Mouse (Mus musculus) left cerebral cortex, postnatal 36 days (tissue): ENCODE data around the gene Gm10282. TPM values are rescaled to one million over a fixed set of nuclear protein-coding genes. Genes with fewer than 3 reads are reported as not detected.
A peak's percentile ranks its signal among the peaks of the same experiment; 100 is the strongest.

ENCODE experiments used
- DNase-seq, 2 experiments: peaks; one replicate each; pipeline ENCODE4 v3.0.0; 2021 to 2022; ENCODE audit warnings: low spot score in 2 of 2, mixed read lengths in 1 of 2
- intact Hi-C: fragments of 180-260 bp; cut with DNase I; formaldehyde crosslinking; loops from one replicate; pipeline ENCODE4 v1.15.1; 2025
- total RNA-seq, 2 experiments: library from RNA; stranded (reverse); gene quantifications; 2 replicates each; pipeline ENCODE4 v1.2.3; 2021

The Gm10282 gene
- total RNA-seq, 2 experiments from 2014 or later = 5.2 to 6.4 TPM

DNA sequence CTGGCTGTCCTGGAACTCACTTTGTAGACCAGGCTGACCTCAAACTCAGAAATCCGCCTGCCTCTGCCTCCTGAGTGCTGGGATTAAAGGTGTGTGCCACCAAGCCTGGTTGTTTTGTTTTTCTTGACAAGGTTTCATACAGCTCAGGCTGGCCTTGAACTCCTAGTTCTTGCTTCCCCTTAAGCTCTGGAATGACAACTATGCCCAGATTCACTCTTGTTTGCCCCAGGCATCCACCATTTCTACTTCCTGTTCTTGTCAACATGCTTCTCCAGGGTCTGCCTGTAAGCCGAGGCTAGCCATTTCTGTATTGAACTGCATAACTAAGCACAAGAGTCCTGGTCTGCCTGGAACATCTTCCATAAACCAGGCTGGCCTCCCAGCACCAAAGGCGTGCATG lies 24.1 kb upstream of the Gm10282 start:
- intact Hi-C loops = no loop called here
- no peak for DNase-seq

DNA sequence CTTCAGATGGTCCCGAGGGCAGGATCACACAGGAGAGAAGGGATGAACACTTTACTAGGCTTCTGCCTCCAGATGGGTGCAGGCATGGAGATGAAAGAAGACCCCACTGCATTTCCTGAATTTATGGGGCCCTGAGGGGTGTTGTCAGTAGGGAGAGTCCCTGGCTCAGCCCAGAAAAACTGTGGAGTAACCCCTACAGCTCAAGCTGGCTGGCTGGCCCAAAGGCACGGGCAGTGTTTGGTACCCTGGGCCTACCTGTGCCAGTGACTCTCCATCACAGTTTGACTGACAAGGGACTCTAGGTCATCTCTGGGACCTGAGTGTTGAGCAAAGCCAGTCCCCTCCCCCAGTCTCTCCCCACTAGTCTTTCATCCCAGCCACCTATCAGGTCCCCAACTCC lies 19.6 kb upstream of the Gm10282 start:
- no peak for DNase-seq
- intact Hi-C loops = no loop called here

GRCm38 (mm10) chr8:72324036-72324706 lies 19.1 kb upstream of the Gm10282 start:
- intact Hi-C loops = no loop called here
- DNase-seq = no peak

DNA sequence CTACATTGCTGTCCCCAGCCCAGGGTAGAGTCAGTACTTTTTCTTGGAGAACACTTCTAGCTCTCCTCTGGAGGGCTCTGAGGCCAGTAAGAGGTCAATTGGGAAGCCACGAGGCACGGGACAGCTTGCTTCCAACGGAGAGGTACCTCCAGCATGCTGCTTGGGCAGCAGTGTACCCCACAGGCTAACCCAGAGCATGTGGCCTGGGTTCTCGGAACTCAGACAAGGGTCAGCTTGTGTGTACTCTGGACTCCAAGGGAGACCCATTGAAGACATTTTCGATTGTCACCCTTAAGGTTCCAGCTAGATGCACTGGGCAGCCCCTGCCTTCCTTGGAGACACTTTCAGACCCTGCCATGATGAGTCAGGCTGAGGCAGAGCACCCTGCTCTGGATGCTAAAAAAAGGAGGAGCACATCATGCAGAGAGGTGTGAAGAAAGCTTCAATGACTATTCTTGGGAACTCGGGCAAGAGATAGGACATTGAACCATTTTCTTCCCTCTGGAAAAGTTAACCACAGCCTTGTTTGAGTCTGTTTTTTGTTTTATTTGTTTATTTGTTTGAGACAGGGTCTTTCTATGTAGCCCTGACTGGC lies 18.2 kb upstream of the Gm10282 start:
- intact Hi-C loops = no loop called here
- DNase-seq = peak in 1 of 2 experiments; percentile 22

GRCm38 (mm10) chr8:72322471-72322889 lies 17.4 kb upstream of the Gm10282 start:
- no peak for DNase-seq
- intact Hi-C loops = no loop called here

GRCm38 (mm10) chr8:72321635-72322441 lies 16.8 kb upstream of the Gm10282 start:
- no peak for DNase-seq
- intact Hi-C loops = no loop called here

DNA sequence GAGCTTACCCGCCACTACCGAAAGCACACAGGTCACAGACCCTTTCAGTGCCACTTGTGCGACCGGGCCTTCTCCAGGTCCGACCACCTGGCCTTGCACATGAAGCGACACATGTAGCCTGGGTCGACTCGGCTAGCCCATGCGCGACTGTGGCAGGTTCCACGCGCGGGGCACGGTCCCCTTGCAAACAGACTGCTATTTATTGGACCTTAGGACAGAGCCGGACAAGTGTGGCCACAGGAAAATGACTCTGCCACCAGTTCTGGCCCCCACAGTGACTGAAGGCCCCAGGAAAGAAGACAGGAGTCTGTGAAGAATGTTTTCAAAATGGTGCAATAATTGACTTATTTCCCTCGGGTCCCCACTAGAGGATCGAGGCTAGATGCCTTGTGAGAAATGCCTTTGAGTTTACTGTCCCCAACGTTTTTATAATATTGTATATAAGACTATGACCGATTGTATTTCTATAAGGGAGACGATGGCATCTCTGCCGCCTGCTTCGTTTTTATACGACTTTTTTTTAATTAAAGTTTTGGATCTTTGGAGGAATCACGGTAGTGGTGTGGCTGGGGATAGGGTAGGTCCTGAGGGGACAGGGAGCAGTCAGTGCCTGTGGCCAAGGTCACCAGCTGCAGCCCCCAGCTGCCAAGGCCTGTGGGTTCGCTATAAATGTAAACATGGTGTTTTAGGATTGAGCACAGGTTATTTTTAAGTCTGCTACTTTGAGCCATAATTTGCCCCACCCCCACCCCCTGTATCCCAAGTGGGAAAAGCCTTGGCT lies 15.9 kb upstream of the Gm10282 start:
- no peak for DNase-seq
- intact Hi-C loops = no loop called here

DNA sequence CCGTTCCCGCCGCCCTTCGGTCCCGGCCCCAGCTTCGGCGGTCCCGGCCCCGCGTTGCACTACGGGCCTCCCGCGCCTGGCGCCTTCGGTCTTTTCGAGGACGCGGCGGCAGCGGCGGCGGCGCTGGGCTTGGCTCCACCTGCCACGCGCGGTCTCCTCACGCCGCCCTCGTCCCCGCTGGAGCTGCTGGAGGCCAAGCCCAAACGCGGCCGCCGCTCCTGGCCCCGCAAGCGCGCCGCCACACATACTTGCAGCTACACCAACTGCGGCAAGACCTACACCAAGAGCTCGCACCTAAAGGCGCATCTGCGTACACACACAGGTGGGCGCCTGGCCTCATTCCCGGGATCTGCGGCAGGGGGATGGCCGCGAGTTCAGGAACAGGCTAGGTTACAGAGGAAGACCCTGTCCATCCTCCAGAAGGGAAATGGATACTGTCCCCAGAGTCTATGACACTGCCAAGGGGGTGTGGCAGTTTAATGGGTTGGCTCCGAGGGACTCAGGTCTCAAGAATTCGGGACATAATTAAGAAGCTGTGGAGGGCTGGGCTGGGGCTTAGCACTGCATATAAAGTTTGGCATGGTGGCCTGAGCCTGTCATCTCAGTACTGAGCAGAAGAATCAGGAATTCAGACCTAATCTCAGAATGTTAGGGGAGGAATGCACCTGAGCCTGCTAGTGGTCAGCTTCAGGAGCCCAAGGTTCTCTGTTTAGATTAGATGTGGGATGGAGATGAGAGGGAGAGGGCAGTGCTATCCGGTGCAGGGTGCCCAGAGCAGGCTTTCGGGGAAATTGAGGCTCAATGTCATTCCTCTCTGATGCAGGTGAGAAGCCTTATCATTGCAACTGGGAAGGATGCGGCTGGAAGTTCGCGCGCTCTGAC lies 15.1 kb upstream of the Gm10282 start:
- DNase-seq = peak in 1 of 2 experiments; percentile 29
- intact Hi-C loops = loop anchor here (5.0 kb wide), 2 partner anchors 32 to 48 kb away; no protein-coding TSS in a partner anchor

DNA sequence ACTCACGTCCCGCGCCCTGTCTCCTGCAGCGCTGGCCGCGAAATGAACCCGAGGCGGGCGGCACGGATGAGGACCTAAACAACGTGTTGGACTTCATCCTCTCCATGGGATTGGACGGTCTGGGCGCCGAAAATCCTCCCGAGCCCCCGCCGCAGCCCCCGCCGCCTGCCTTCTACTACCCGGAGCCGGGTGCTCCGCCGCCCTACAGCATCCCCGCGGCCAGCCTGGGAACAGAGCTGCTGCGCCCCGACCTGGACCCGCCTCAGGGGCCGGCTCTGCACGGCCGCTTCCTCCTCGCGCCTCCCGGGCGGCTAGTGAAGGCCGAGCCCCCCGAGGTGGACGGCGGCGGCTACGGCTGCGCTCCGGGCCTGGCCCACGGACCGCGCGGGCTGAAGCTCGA lies 14.3 kb upstream of the Gm10282 start:
- intact Hi-C loops = loop anchor here (5.0 kb wide), 2 partner anchors 33 to 47 kb away; no protein-coding TSS in a partner anchor
- no peak for DNase-seq

DNA sequence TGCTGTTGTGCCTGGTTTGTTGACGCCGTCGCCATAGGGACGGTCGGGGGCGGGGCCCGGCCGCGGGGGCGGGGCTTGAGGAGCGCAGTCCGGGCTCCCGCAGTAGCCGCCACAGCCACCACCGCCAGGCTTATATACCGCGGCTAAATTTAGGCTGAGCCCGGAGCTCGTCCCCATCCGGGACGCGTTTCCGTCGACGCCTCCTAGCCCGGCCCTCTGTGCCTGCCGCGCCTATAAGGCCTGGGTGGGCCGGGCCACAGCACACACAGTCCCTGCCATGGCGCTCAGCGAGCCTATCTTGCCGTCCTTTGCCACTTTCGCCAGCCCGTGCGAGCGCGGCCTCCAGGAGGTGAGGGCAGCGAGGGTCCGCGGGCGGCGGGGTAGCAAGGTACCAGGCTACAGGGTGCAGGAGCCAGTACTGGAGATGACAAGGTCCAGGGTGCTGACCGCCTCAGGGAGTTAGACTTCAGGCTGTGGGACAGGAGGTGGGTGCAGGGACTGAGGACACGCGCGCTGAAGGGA lies 13.8 kb upstream of the Gm10282 start, which contains the start of gene Klf2:
Klf2 (plus strand) TSS at position 233 of the 522 bp plus-strand sequence.
- intact Hi-C loops = loop anchor here (5.0 kb wide), 2 partner anchors 33 to 47 kb away; no protein-coding TSS in a partner anchor
- peak; percentile 87 to 89 for DNase-seq

DNA sequence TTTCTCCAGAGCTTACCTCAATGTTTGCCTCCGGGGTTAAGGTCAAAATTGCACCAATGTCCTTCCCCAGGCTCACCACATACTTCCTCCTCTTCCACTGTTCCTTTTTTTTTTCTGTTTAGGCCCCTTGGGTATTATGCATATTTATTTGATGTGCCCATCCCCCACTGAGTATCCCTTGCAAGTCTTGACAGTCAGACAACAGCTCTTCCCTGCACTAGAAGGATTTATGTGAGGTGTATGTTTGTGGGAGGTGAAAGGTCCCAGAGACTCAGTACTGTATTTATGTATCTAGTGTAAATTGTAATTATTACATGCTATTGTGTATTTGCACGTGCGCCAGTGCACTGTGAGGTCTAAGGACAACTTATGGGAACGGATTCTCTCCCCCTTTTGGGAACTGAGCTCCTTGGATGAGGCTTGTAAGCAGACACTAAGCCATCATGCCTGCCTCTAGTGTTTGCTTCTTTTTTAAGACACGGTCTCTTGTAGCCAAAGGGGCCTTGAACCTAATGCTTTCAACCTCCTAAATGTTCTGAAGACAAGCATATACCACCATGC lies 12.8 kb upstream of the Gm10282 start:
- intact Hi-C loops = loop anchor here (5.0 kb wide), 2 partner anchors 34 to 46 kb away; no protein-coding TSS in a partner anchor
- DNase-seq = no peak

- no peak for DNase-seq
Measured at GRCm38 (mm10) chr8:72316053-72316695, 11.1 kb upstream of the Gm10282 start.

GRCm38 (mm10) chr8:72312926-72313518 lies 8.0 kb upstream of the Gm10282 start:
- intact Hi-C loops = no loop called here
- no peak for DNase-seq

More at GRCm38 (mm10) chr8:72316053-72316695, 11.1 kb upstream of the Gm10282 start:
- intact Hi-C loops = loop anchor here (5.0 kb wide), 2 partner anchors 36 to 44 kb away; no protein-coding TSS in a partner anchor

- intact Hi-C loops = no loop called here
- DNase-seq = peak; percentile 74 to 76
Measured at GRCm38 (mm10) chr8:72310849-72311506, 5.9 kb upstream of the Gm10282 start.

DNA sequence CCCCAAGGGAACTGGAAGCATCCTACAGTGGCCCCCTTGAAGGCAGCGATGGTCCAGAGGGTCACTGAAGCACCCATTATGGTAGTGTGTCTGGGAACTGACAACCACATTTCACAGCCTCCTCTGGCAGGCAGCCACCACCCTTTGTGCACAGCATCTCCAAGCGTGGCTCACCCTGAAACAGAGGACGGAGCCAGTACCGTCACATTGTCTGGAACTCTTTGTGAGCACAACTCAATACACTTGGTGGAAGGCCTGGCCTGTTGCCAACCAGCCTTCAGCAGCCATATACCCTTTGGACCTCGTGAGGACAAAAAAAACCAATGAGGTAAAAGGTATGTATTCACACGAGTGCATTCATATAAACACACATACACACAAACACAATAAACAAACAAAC lies 3.2 kb upstream of the Gm10282 start:
- no peak for DNase-seq
- intact Hi-C loops = no loop called here

DNA sequence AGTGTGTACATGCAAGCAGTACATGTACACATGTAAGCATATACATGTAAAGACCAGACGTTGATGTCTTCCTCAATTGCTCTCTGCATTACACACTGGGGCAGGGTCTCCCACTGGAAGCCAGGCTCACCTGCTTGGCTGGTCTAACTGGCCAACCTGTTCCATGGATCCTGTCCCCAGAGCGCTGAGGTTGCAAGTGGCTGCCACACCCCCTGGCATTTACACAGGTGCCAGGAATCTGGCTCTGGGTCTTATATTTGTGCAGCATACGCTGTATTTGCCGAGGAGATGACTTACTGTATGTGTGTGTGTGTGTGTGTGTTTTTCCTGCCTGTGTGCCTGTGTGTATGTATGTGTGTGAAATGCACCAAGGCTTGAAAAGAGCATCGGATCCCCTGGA lies 1.9 kb upstream of the Gm10282 start:
- DNase-seq = no peak
- intact Hi-C loops = no loop called here

- peak in 1 of 2 experiments; percentile 42 for DNase-seq
- intact Hi-C loops = no loop called here
Measured at GRCm38 (mm10) chr8:72303633-72304032, 1.4 kb downstream of the Gm10282 start.
